Mouse (Mus musculus) midbrain, postnatal 0 days (tissue): Measurements from ENCODE around the gene Dhx34. TPM values are rescaled to one million over a fixed set of nuclear protein-coding genes. Genes with fewer than 3 reads are reported as not detected.

ENCODE experiments used
- ATAC-seq: fragments of 200-750 bp; cut with Nextera tagmentation; 2 replicates; pipeline ENCODE4 v1.8.0; 2017; ENCODE audit warnings: moderate number of reproducible peaks, mild to moderate bottlenecking, moderate TSS enrichment, moderate library complexity; ENCODE audit not compliant: low FRiP score
- DNase-seq: peaks from one replicate; pipeline ENCODE4 v3.0.0-alpha.2; 2015; ENCODE audit warnings: low spot score
- H3K27ac ChIP-seq: fragments of 300-500 bp; sonication (generic); 2 replicates; pipeline ENCODE4 v1.5.1; 2014; ENCODE audit warnings: low read depth, mild to moderate bottlenecking, low read length, mixed read lengths
- H3K27me3 ChIP-seq: fragments of 300-500 bp; sonication (generic); 2 replicates; pipeline ENCODE4 v1.6.1; 2014; ENCODE audit warnings: low read length, control low read depth, mixed read lengths; ENCODE audit not compliant: insufficient read depth
- H3K36me3 ChIP-seq: fragments of 300-500 bp; sonication (generic); 2 replicates; pipeline ENCODE4 v1.6.1; 2014; ENCODE audit warnings: low read length, control low read depth, mixed read lengths; ENCODE audit not compliant: insufficient read depth
- H3K4me1 ChIP-seq: fragments of 300-500 bp; sonication (generic); 2 replicates; pipeline ENCODE4 v1.6.1; 2014; ENCODE audit warnings: mild to moderate bottlenecking, control low read depth, antibody characterized with exemption, low read length, mixed read lengths; ENCODE audit not compliant: insufficient read depth
- H3K4me2 ChIP-seq: fragments of 300-500 bp; sonication (generic); 2 replicates; pipeline ENCODE4 v1.6.1; 2014; ENCODE audit warnings: low read depth, mild to moderate bottlenecking, low read length, mixed read lengths; ENCODE audit not compliant: poor library complexity, severe bottlenecking
- H3K4me3 ChIP-seq: fragments of 300-500 bp; sonication (generic); 2 replicates; pipeline ENCODE4 v1.5.1; 2014; ENCODE audit warnings: low read depth, mild to moderate bottlenecking, low read length, moderate library complexity
- H3K9ac ChIP-seq: fragments of 300-500 bp; sonication (generic); replicated peaks from 2 replicates; pipeline ENCODE4 v1.6.1; 2014; ENCODE audit warnings: mild to moderate bottlenecking, low read length, moderate library complexity, mixed read lengths; ENCODE audit not compliant: poor library complexity, severe bottlenecking
- H3K9me3 ChIP-seq: fragments of 300-500 bp; sonication (generic); 2 replicates; pipeline ENCODE4 v1.6.1; 2016; ENCODE audit warnings: low read length, control low read depth
- CTCF ChIP-seq: IDR thresholded peaks from 2 replicates; pipeline ENCODE4 v1.5.1; 2016; ENCODE audit warnings: antibody characterized with exemption, mild to moderate bottlenecking
- WGBS: fragments of 180-500 bp; shearing (Covaris S2); extraction: QIAGEN DNeasy Blood & Tissue Kit; methylation state at CpG from one replicate; pipeline ENCODE4 v1.1.7; 2014; 5-methylcytosine and 5-hydroxymethylcytosine counted together
- polyA plus RNA-seq: library from polyadenylated mRNA; unstranded; fragments of >200 nt; fragmentation: Nextera tagmentation; extraction: Ambion mirVana; gene quantifications from 2 replicates; pipeline ENCODE4 v1.2.1, GENCODE M21; 2015
- total RNA-seq: library from RNA; depleted of rRNA; stranded (reverse); fragments of >200 nt; gene quantifications from 2 replicates; pipeline ENCODE4 v1.2.3, GENCODE M21; 2014

Dhx34 gene
- total and polyA plus RNA-seq, 2 experiments from 2014 or later: 9.3 to 18.3 TPM

DNA sequence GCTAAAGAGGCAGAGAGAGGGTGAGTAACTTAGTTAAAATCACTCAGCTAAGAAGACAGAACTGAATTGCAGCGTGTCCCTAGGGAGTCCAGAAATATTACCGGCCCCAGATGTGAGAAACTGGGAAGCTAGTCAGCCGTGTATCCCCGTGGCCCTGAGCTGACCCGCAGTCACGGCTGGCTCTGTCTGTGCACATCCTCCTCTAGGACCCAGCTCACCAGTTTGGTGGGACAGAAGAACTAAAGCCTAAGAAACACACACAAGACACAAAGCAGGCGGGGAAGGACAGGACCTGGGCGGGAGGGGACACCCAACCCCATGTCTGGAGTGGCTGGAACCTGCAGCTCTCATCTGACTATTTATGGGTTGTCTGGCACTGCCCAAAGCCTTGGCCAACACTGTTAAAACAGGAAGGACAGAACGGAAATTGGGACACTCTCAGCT is 17.7 kb upstream of the Dhx34 start:
- Histone ChIP-seq H3K9ac (no peak overlapping the region), H3K4me3 (no peak overlapping the region), H3K9me3 (no peaks in the 10 kb centered on the region), H3K27me3 (no peaks in the 10 kb centered on the region), H3K4me2 (no peak overlapping the region), H3K36me3 (no peaks in the 10 kb centered on the region), H3K4me1 (no peaks in the 10 kb centered on the region), H3K27ac (no peak overlapping the region)
- TF ChIP-seq CTCF: no peak
- no peak for ATAC-seq
- DNase-seq: no peak
- 63% methylated on average over 9 of the region's 9 CpGs for WGBS

DNA sequence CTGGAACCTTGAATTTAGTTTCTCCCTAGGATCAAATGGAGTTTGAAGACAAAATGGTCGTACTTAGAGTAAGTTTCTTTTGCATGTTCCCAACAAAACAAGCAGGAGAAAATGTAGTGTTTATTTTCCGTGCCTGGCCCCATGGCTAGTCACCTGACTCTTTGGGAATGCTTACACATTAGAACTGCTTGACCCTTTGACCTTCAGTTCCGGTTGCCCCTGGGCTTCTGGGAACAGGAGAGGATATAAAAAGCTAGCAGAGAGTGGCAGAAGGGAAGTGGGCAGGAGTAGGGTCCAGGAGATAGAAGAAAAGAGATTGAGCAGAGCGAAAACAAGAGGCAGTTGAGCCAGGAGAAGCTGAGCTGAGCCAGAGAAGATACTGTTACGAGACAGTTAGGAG is 8.0 kb upstream of the Dhx34 start:
- no peak for TF ChIP-seq CTCF
- Histone ChIP-seq H3K9ac (no peak overlapping the region), H3K4me2 (no peak overlapping the region), H3K36me3 (no peaks in the 10 kb centered on the region), H3K27ac (no peak overlapping the region), H3K27me3 (no peaks in the 10 kb centered on the region), H3K4me3 (no peak overlapping the region), H3K9me3 (no peaks in the 10 kb centered on the region), H3K4me1 (no peaks in the 10 kb centered on the region)
- WGBS: 62% methylated on average over 5 of the region's 5 CpGs
- ATAC-seq (no peak), DNase-seq (no peak)

DNA sequence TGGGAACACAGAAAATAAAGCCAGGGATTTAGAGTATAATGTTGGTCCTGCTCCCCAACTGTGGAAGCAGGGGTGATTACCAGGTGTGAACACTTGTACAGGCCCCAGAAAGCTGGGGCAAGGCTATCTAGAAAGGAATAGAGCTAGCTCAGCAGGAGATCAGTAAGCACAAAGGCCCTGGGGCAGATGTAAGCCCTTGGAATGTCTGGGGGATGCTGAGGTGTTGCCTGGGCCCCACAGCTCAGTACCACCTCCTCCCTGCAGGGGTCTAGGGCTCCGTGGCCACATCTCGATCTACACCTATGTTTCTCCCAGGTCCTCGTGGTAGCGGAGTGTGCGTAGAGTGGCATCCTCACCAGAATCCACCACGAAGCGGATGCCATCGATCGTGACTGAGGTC is 7.9 kb downstream of the Dhx34 start:
- 94% methylated on average over 9 of the region's 9 CpGs for WGBS
- TF ChIP-seq CTCF: no peak
- no peak overlapping the region for H3K27ac ChIP-seq
- no peak overlapping the region for H3K9ac ChIP-seq
- H3K27me3 ChIP-seq: no peaks in the 10 kb centered on the region
- no peak overlapping the region for H3K4me3 ChIP-seq
- ATAC-seq: no peak
- H3K36me3 ChIP-seq: peaks cover 67% of the 10 kb centered on the region
- no peak overlapping the region for H3K4me2 ChIP-seq
- DNase-seq: no peak
- H3K9me3 ChIP-seq: no peaks in the 10 kb centered on the region
- no peaks in the 10 kb centered on the region for H3K4me1 ChIP-seq

DNA sequence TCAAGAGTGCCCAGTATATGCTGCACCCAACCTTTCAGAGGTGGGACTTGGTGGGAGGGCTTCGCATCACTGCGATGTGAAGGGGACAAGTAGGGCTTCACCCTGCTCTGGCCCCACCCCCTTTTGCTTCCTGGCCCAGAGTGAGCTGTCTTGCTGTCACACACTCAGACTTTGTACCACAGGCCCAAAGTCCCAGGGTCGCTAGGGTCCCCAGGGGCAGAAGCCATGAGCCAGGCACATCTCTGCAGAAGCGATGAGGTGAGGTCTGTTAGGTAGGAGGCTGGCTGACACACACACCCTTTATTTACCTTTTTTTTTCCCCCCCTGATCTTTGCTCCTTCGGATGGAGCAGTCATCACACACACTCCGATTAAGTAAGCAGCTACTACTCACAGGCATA is 8.6 kb downstream of the Dhx34 start:
- no peak for TF ChIP-seq CTCF
- no peaks in the 10 kb centered on the region for H3K9me3 ChIP-seq
- H3K4me2 ChIP-seq: no peak overlapping the region
- no peak overlapping the region for H3K4me3 ChIP-seq
- H3K36me3 ChIP-seq: peaks cover 71% of the 10 kb centered on the region
- H3K27me3 ChIP-seq: no peaks in the 10 kb centered on the region
- DNase-seq: no peak
- H3K4me1 ChIP-seq: no peaks in the 10 kb centered on the region
- 91% methylated on average over 6 of the region's 6 CpGs for WGBS
- no peak overlapping the region for H3K9ac ChIP-seq
- no peak overlapping the region for H3K27ac ChIP-seq
- no peak for ATAC-seq

DNA sequence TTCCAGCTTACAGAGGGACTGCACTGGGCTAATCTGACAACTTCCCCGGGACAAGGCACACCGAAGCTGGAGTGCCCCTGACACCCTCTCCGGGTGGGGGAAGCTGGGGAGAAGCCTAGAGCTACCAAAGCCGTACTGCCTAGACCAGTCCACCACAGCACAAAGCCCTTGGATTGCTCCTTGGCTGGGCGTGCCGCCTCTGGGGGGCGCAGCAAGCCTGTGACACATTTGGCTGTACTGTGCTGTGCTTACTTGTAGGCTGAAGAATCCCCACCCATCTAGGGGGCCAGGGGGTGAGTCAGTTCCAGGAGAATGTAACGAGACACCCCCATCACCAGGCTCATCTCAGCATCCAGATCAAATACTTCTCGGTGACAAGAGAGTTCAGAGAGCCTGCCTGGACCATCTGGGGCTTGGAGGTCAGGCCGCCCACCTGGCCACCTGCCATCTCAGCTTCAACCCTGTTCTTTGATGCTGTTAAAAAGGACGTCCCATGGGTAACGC is 10.9 kb downstream of the Dhx34 start:
- Histone ChIP-seq H3K4me1 (no peaks in the 10 kb centered on the region), H3K27ac (no peak overlapping the region), H3K9me3 (no peaks in the 10 kb centered on the region), H3K4me3 (no peak overlapping the region), H3K27me3 (no peaks in the 10 kb centered on the region), H3K36me3 (peaks cover 72% of the 10 kb centered on the region), H3K4me2 (no peak overlapping the region), H3K9ac (no peak overlapping the region)
- ATAC-seq (no peak), DNase-seq (no peak)
- TF ChIP-seq CTCF: no peak; the same call in 1 of the 2 replicates
- WGBS: 83% methylated on average over 12 of the region's 12 CpGs

DNA sequence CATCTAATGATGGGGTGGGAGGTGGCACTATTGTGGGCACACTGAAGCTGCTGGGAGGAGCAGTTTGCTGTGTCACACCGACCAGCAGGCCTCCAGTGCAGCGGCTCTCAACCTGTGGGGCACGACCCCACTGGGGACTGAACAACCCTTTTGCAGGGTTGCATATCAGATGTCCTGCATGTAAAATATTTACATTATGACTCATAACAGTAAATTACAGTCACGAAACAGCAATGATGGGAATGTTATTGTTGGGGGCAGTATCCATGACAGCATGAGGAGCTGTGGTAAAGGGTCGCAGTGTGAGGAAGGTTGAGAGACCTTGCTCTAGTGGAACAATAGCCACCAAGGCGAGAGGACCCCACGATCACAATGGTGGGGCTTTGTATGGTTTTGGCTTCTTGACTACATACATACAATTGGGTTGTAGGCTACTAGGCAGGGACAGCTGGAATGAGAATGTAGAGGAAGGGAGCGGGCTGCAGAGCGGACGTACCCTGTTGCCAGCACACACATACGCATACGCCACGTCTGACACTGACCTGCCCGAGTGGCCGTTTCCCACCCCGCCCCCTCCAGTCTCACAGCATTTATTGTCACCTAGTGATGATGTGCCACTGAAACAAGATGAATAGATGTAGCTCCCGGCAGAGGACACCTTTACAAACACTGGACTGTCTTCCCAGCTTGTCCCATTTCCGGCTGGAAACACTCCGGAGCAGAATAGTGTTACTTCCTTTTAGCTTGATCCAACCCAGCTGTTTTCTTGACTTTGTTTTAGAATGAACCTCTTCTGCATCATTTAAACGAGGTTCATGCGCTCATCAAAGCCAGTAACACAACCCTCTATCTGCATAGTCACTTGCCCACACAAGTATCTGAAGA is 12.8 kb downstream of the Dhx34 start:
- H3K9ac ChIP-seq: no peak overlapping the region
- TF ChIP-seq CTCF: no peak
- H3K4me3 ChIP-seq: no peak overlapping the region
- no peak overlapping the region for H3K4me2 ChIP-seq
- ATAC-seq (no peak), DNase-seq (no peak)
- H3K27ac ChIP-seq: no peak overlapping the region
- peaks cover 72% of the 10 kb centered on the region for H3K36me3 ChIP-seq
- H3K27me3 ChIP-seq: no peaks in the 10 kb centered on the region
- no peaks in the 10 kb centered on the region for H3K4me1 ChIP-seq
- 93% methylated on average over 21 of the region's 21 CpGs for WGBS
- H3K9me3 ChIP-seq: no peaks in the 10 kb centered on the region
